Mouse (Mus musculus): Measurements from ENCODE around the gene Rhov.

DNA sequence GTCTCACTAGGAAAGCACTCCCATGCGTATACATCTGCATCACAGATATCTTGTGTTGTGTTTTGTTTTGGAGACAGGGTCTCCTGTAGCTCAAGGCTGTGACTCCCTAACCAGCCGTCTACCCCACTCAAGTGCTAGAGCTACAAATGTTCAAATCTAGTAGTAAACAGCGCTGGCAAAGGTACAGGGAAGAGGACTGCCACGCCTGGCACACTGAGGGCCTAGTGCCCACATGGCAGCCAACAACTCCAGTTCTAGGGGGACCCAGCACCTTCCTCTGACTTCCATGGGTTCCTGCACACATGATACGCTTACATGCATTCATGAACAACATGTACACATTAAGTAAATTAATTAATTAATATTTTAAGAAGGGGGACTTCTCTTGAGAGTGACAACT, 21.2 kb upstream of the Rhov start:
- TF ChIP-seq POLR2A (IDR thresholded peaks at IDR 0.05; ENCODE audit: low read depth, low read length): no peak
- no peak for TF ChIP-seq CTCF (conservative IDR thresholded peaks at IDR 0.05; ENCODE audit: insufficient read depth, insufficient read length, low read depth, low read length)

Measured in kidney, adult 2 months (tissue).